Mouse (Mus musculus): ENCODE measurements around the gene Adamtsl2.
A peak's percentile ranks its signal among the peaks of the same experiment; 100 is the strongest.

Adamtsl2 gene

DNA sequence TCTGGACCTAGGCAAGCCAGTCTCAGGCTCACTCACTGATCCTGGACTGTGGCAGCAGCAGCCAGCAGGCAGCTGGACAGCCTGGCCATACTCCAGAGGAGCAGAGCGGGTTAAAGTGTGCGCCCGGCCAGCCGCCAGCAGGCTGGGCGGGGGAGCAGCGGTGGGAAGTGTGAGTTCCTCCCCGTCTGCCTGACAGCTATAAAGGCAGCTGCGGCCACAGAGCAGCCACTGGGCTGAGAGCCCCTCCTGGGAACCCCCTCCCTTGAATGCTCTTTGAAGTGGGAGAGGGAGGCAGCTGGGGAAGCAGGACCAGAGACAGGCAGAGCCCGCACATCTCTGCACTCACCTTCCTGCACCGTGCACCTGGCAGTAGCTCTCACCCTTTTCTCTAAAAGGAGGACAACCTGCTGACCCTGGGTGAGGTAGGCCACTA is at the start of gene Adamtsl2:
Gene Adamtsl2 (plus strand): TSS at position 228 of the 433 bp plus-strand sequence.
- peak in 1 of 2 experiments; percentile 38 for DNase-seq (ENCODE audit: low spot score in 2 of 2)

DNA sequence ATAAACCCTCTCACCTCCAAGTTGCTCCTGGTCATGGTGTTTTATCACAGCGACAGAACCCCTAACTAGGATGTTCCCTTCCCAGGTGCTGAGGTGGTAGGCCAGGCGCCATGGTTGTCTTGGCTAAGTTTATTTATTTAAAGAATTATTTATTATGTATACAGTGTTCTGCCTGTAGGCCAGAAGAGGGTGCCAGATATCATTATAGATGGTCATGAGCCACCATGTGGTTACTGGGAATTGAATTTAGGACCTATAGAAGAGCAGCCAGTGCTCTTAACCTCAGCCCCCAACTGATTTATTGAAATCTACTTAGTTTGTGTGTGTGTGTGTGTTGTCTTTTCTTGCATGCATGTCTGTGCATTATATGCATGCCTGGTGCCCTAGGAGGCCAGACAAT is 46.8 kb upstream of the Adamtsl2 start:
- no peak for DNase-seq (ENCODE audit: low spot score in 2 of 2)

DNA sequence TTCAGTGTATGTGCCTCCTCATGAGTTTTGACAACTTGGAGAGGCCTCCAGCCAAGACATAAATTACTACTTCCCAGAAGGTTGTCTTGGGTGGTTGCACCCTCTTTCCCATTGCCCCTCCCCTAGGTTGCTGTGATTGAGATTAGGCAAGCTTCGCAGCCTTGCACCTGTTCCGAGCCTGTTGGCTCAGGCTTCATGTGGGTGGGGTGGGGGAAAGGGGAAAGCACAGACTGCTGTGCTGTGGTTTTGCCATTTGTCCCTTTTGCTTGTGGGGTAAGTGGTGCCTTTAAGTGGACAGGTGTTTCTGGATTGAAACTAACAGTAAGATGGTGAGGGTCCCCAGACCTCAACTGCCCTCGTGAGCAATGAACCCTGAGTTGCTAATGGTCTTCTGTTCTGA is 43.2 kb upstream of the Adamtsl2 start:
- no peak for DNase-seq (ENCODE audit: low spot score in 2 of 2)

DNA sequence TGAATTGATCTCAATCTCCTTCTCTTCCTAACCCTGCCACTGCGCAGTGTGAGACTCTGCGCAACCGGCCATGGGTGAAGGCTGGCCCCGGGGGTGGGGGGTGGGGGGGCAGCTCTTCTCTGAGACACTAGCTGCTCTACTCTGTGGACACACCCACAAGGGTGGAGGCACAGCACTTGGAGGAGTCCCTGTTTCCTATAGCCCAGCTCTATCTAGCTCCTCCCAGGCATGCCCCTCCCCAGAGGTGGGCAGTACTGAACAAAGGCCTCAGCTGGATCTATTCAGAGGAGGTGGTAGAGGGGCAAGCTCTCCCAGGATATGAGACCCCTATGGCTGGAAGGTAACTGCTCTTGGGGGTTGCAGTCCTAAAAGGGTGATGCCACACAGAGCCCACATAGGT is 42.2 kb upstream of the Adamtsl2 start:
- DNase-seq (ENCODE audit: low spot score in 2 of 2): no peak

DNA sequence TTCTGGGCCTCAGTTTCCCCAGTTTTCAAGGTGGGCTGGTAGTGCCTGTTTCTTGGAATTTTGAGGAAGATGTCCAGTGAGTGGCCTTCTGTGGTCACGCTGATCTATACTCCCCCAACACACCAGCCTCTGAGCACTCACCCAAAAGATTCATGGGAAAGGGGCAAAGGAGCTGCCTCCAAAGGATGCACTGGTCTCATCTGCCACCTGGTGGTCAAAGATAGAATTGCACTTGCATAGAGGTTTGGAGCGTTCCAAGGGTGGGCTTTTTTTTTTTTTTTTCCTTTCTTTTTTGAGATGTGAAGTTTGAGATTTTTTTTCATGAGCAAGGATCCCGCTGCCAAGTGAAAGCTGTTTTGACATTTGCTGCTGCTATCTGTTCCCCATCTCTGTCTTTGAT is 40.6 kb upstream of the Adamtsl2 start:
- DNase-seq (ENCODE audit: low spot score in 2 of 2): peak in 1 of 2 experiments; percentile 66

DNA sequence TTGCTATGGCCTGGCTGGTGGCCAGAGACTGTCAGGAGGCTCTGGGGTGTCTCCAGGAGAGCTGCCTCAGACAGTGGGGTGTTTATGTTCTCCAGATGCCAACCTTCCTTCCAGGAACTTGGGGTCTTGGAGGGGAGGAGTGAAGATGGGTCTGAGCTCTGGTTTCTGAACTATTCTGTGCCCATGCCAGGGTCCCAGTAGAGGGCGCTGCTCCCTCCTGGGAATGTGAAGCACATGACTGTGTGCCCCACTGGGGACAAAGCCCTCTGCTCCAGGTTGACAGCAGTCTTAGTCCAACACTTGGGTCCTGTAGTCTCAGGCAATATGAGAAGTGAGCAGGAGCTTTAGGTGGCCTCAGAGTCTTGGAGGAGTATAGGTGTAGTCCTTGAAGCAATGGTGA is 39.9 kb upstream of the Adamtsl2 start:
- no peak for DNase-seq (ENCODE audit: low spot score in 2 of 2)

DNA sequence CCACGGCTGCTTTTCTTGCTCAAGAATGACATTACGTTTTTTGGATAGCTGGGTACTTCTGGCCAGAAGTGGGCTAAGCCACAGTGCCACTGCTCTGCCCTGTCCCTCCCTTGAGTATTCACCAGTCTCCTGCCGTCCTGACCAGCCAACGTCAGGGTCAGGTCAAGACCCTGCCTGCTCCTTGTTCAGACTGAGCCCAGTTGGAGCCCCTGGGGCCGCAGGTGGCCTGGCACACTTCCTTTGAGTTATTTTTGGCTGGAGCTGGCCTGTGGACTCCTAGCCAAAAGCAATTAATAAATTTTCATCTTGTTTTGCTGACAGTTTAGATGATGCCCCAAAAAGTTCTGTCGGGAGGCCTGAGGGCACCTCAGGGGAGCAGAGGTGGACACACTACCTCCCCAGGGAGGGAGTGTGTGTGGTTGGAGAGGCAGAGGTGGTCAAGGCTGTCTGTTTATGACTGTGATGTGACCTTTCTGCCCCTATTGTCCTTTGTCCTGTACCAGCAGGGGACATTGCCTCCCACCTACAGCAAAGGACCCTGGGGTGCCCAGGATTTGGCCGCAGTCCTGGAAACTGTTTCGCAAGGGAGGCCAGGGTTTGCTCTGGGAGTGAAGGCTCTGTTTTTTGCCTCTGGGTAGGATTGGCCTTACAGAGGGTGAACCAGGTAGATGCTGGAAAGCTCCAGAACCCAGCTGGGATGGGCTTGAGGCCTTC is 36.9 kb upstream of the Adamtsl2 start:
- DNase-seq (ENCODE audit: low spot score in 2 of 2): no peak

DNA sequence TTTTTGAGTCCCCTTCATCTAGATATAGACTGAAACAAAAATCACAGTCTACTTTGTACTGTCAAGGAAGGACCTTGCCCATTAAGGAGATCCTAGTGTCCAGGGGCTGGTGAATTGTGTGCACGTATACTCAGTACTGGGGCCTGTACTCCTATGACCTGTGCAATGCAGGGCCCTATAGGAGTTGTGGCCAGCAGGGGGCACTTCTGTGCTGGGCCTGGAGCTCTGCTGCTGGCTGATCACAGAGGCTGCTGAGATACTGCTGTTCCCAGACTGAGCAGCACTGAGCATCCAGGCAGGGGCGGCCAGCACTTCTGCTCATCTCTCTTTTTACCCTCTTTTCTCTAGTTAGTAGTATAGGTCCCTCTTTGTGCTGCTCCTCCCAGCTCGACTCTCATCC is 35.7 kb upstream of the Adamtsl2 start:
- peak; percentile 79 to 87 for DNase-seq (ENCODE audit: low spot score in 2 of 2)

DNA sequence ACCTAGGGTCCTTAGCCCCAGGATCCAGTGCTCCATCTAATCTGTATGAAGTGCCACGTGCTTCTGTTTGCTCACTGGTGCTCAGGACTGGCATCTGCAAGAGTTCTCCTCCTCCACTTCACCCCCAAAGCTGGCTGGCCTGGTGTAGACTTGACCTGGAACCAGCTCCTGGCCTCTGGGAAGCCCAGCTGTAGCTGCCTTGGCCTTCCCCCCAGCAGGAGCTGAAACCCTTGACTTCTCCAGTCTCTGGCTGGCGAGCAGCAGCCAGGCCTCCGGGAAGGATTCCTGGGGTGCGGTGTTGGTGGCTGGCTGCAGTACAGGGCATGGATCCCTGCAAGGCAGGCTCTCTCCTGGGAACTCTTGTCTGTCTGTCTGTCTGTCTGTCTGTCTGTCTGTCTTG is 35.0 kb upstream of the Adamtsl2 start:
- no peak for DNase-seq (ENCODE audit: low spot score in 2 of 2)

DNA sequence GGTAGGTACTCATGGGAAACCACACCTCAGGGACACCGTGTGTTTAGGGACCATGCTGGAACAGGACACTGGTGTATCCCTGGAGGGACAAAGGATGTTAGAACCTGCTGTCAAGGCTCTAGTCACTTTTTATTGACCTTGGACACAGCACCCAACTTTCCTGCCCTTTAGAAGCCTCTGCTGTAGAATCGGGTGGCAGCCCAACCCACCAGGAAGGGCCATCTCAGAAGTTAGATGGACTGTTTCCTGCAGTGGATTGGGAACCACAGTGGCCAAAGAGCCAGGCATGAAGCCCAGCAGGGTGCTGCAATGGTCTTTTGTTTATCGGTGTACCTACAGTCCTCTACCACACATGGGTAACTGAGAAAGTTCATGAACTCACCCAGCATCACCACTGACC is 34.5 kb upstream of the Adamtsl2 start:
- no peak for DNase-seq (ENCODE audit: low spot score in 2 of 2)

DNA sequence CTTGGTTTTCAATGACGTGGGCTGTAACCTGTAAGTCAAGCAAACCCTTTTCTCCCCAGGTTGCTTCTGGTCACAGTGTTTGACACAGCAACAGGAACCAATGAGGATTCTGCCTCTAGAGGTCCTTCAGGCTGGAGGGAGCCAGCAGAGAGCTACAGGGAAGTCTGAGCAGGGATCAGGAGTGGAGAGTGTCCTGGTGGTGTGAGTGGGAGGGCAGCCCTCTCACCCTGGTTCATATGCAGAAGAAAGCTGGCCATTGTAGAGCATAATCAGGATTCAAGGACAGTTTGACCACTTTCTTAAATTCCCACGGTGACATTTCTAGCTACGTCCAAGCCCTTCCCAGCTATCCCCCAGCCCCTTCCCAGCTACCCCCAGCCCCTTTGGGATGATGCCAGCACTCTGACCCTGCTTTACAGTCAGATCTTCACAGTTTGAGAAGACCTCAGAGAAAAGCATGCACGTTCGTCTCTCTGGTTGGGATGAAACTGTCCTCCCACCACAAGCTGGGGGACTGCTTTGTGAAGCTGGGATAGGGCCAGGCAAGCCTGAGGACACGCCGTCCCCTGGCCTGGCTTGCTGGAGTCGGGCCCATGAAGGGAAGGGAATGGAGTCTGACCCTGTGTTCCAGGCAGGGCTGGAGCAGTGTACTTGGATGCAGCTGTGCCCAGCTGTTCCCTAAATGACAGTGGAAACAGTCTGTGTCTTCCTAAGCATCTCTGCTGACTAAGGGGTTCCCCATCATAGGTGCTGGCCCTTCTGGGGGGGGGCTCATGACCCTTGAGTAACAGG is 33.0 kb upstream of the Adamtsl2 start:
- no peak for DNase-seq (ENCODE audit: low spot score in 2 of 2)

DNA sequence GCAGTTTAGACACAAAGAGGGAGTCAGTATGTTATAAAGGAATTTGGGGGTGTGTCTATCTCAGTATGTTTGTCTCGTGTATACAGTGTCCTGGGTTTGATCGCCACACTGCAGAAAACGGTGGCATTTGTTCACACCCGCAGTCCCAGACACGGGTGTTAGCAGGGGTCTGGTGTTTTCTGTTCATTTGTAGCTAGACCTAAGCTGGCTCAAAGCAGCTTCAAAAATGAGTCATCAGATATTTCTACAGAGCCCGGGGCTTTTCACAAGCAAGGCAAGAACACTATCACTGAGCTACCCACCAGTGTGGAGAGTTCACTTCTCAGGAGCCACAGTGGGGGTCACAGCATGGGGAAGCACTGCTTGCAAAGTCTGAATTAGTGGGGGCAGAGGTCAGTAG is 29.8 kb upstream of the Adamtsl2 start:
- no peak for DNase-seq (ENCODE audit: low spot score in 2 of 2)

DNA sequence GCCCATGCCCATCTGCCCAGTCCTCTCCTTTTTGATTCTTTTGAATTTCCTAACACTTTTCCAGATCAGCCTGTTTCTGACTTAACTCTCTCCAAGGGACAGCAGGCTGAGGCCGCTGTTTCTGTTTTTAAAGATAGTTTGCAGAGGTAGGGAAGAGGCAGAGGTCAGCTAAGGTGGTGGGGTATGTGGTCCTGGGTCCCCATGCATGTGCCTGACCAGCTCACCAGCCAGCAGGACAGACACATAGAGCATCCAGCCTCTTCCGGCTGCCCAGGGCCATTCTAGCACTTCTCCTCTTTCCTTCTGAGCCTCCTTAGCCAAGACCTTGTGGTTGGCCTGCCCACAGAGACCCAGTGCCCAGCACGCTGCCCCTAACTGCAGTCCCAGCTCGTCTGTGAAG is 20.9 kb upstream of the Adamtsl2 start:
- DNase-seq (ENCODE audit: low spot score in 2 of 2): no peak

DNA sequence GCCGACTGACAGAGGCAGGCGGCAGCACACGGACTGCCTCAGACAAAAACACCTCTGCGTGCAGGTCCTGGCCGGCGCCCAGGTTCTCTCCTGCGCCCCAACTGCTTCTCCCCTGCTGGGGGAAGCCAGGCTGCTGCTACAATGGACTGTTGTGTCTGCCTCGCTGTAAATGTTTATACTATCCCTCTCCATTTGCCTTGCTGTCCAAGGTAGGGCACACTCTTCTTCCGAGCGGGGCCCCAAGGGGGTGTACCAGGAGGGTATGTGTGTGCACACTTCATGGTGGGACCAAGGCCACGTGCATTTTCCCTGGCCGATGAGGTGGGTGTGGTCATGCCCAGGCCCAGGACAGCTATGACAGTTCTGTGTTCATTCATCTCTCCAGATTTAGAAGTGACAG is 20.4 kb upstream of the Adamtsl2 start:
- no peak for DNase-seq (ENCODE audit: low spot score in 2 of 2)

DNA sequence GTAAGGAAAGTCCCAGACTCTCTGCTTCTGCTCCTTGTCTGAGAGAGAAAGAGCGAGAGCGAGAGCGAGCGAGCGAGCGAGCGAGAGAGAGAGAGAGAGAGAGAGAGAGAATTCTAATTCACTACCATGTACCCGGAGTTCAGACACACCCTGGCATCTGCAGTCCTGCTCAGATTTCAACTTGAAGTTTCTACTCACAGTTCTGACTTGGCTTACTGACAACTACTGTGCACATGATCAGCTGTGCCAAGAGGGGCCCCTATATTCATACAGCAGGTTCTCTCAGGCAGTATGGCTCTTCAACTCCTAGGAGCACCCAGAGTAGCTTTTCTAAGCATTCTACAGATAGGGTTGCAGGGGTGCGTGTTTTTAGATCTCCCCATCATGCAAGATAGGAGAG is 20.0 kb upstream of the Adamtsl2 start:
- DNase-seq (ENCODE audit: low spot score in 2 of 2): no peak

DNA sequence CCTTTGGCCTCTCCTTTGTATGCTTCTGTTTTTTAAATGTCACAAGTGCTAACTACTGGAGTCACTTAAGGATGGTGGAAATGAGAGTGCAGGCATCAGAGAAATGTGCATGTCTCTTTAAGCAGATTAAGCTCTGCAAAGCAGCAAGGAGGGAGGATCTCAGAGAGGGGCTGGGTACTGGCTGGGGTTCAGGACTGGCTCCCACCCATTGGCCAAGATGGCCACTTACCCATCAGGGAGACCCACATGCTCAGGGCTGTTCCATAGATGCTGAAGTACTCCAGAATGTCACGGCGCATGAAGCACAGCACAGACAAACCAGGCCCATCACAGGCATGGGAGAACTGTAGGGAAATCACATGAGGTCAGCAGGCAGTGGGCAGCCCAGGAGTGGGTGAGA is 12.1 kb upstream of the Adamtsl2 start:
- DNase-seq (ENCODE audit: low spot score in 2 of 2): no peak

DNA sequence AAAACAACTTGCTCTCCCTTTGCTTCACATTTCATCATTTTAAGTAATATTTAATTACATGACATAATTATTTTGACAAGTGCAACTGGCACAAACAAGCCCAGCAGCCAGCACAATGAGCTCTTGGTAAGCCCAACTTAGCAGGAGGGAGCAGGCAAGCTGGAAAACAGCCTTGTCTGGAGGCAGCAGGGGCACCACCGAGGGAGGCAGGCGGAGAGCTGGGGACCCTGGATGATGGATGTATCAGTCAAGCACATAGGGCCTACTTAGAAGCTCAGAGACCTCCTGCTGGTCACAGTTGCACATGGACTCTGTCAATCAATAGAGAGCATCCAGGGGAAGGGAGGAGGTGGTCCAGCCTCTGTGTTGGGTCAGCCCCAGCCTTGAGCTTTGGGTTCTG is 11.2 kb upstream of the Adamtsl2 start:
- DNase-seq (ENCODE audit: low spot score in 2 of 2): no peak

DNA sequence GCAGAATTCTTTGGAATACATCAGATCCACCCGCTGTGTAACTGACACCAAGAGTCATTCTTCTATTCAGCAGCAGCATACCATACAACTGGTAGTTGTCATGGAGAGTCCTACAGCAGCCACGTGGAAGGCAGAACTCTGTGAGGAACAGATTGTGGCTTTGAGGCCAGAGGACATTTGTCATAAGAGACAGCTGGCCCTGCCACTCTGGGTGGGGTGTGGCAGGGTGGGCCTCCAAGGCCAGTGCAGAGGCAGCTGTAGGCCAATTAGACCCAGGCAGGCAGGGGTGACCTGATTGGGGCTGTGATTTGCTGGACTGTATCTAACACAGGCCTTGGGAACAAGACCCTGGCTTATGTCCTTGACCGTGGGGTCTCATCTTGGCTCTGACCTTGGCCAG is 9.5 kb upstream of the Adamtsl2 start:
- DNase-seq (ENCODE audit: low spot score in 2 of 2): no peak

DNA sequence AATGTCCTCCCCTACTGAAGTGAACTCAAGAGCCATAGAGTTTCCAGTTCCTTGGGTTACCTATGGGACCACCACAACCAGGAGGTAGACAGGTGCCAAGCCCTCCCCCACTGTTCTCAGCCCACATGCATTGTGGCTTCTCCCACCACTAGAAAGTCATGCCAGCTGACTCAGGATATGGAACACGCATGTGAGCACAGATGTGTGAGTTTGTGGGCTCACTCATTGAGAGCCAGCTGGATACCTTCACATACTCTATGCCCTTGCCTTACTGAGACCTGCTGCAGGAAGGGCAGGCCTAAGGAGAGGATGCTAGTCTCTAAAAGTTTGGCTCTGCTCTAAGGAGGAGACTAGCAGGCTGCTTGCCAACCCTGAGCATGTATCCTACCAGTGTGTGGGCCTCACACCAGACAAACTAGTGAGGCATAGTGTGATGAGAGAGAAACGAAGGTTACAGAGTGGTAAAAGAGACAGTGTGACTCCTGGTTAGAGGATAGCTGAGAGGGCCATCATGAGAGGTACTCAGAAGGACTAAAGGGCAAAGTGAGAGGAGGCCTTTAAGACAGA is 8.8 kb upstream of the Adamtsl2 start:
- DNase-seq (ENCODE audit: low spot score in 2 of 2): no peak

DNA sequence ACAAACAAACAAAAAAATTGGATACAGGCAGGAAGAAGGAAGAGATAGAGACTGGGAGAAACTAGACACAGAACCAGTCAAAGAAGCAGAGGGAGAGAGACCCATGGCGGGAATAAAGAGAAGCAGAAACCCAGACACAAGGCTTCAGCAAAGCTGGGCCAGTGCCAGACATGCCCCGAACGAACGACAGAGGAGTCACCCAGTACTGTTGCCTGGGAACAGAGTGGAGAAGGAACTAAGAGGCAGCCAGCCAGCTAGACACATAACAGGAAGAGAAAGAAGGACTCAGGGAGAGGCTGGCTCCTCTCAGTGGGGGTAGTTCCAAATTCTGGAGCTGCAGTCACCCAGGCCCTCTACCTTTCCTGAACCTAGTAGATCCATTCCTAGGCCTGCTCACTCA is 8.0 kb upstream of the Adamtsl2 start:
- DNase-seq (ENCODE audit: low spot score in 2 of 2): peak; percentile 68 to 69

DNA sequence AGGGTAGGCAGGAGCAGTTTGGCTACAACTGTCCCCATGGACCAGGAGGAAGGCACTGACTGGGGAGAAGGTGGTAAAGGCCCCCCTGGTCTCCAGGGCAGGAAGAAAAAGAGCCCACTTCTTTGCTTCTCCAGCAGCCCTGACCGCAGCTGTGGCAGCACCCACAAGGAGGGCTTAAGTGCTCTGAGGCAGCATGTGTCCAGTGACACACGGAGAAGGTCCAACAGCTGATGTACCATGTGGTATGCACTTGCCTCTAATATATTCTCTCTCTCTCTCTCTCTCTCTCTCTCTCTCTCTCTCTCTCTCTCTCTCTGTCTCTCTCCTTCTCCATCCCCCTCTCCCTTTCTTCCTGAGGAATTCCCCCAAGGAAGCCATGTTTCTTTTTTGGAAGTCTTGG is 7.2 kb upstream of the Adamtsl2 start, which contains the start of gene Mymk:
Gene Mymk (minus strand): TSS at position 202 of the 400 bp plus-strand sequence.
- no peak for DNase-seq (ENCODE audit: low spot score in 2 of 2)

DNA sequence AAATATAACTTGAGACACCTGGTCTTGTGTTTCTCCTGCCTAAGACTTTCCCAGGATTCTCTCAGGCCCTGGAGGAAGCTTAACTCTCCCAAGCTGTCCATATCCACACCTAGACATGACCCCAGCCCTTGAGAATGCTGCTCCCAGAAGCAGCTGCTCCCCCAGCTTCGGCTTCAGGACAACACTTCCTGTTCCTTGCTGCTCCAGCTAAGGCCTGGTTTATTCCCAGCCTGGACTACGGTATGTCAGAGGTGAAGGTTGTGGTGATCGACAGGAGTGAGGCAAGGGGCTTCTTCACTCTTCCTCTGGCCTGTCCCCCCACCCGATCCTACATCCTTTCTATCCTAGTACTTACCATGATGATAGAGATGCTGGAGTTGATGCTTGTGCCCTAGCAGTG is 5.8 kb upstream of the Adamtsl2 start:
- no peak for DNase-seq (ENCODE audit: low spot score in 2 of 2)

DNA sequence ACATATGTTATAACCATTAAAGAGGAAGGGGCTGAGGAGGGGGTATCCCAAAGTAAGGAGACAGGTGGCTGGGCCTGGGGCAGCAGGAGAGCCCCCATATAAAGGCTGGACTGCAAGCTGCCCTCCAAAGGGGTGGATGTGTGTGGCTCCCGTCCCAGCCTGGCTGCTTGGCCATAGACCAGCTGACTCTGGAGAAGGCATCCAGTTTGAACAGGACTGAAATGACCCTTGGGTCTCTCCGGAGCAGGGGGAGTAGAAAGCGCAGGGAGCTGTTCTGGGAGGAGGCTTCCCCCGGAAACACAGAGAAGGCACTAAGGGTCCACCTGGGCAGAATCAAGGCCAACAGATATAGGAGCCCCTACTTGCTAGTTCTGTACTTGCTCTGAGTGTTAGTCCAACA is 4.4 kb upstream of the Adamtsl2 start:
- DNase-seq (ENCODE audit: low spot score in 2 of 2): no peak
